Mouse (Mus musculus) spleen, postnatal 14 days (tissue): ENCODE results near the gene Fam107b.
A peak's percentile ranks its signal among the peaks of the same experiment; 100 is the strongest.

Source experiments
- DNase-seq, 2 experiments: peaks; one replicate each; pipeline ENCODE4 v3.0.0; 2021 to 2022; ENCODE audit warnings: low spot score in 2 of 2

The Fam107b gene

GRCm38 (mm10) chr2:3773089-3773488 is 202.8 kb downstream of the Fam107b start:
- no peak for DNase-seq

GRCm38 (mm10) chr2:3775569-3775968 is 205.3 kb downstream of the Fam107b start:
- DNase-seq: no peak

DNA sequence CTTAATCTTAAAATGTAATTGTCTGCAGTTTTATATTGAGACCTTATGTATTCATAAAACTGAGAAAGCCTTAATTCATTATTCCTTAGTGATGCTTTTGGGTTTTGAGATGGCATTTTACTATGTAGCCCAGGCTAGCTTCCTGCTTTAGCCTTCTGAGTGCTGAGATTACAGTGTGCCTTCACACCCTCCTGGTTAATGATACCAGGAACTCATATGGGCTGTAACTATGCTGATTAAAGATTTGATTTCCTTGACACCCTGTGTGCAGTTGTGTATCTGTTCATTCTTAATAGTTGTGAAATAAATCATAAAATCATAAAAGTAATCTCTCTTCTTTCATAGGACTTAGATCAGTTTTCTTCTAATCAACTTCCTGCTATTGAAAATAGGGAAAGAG is 205.8 kb downstream of the Fam107b start:
- DNase-seq: no peak

- DNase-seq: no peak
Observed at GRCm38 (mm10) chr2:3777696-3778095, 207.4 kb downstream of the Fam107b start.

DNA sequence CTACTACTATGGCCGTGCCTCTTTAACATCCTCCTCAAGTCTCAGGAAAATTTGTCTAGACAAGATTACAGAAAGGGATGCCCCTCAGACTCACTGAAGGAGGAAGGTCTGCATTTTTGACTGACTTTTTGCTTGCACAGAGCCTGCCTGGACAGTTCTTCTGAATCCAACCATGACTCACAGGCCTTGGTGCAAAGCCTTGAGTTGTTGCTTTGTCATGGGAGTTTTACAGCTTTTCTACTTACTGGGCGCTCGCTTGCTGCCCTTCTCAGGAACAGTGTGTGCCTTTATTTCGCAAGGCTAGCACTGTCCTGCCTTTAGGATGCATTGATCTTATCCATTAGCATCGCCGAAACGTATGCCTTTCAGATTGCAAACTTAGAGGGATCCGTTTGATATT is 215.3 kb downstream of the Fam107b start:
- no peak for DNase-seq

GRCm38 (mm10) chr2:3787752-3788423 is 217.6 kb downstream of the Fam107b start:
- no peak for DNase-seq

DNA sequence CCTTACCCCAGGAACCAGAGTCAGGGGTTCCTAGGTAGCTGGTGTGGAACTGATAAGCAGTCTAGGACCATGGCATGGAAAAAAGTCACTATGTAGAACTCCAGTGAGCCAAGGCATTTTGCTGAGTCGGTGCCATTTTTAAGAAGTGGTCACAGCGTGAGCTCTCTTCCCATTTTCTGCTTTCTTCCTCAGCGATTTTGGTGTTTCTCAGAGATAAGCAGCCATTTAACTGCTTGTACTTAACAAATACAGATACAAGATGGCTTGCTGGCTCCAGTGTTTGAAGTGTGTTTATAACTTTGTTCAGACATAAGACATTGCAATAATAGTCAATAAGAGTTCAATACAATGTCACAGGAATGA is 218.1 kb downstream of the Fam107b start:
- no peak for DNase-seq

DNA sequence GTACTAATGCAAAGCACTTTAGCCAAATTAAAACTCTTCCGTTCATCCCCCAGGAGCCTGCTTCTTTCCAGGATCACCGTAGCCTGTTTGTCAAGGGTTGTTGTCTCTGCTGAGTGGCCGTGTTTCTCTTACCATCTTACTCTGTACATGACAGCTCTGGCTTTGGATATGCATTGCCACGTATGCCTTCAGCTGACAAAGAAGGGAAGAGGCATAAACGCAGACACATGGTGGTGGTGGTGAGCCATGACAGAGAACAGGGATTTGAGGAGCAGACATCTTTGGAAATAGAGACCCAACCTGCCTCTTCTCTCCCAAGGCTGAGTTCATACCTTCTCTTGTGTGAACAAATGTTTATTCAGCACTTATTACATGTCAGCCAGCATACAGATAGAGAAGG is 226.3 kb downstream of the Fam107b start:
- DNase-seq: no peak

DNA sequence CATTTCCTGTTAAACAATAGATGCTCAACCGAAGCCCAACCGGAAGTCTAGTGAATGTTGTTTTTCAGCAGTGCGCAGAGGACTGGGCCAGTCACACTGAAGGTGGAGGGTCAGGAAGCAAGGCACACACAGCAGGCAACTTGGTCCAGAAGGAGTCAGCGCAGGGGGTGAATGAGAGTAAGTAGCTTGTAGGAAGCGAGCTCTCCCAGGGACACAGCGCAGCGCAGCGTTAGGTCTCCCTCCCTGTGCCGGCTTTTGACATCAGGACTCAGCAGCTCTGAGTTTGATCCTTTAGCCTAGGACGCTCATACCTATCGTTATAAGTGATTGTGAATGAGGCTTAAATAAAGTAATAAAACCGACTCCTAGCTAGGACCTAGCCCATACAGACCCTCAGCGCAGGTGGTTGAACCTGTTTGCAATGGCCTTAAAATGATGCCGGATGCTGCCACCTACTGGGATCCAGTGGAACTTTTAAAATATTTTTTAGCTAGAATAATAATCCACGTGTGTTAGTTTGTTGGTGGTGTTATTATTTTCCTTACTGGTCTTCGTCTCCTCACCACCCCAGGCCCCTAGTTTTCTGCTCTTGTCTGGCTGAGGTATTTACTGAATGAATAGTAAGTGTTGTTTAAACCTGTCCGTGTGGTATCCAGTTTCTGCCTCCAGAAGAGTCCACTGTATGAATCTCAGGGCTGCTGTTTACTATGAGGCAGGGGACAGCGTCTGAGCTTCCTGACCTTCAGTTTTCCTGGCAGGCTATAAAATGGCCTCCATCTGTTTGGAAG is 229.7 kb downstream of the Fam107b start:
- DNase-seq: peak in 1 of 2 experiments; percentile 25

GRCm38 (mm10) chr2:3800555-3800878 is 230.2 kb downstream of the Fam107b start:
- DNase-seq: no peak

DNA sequence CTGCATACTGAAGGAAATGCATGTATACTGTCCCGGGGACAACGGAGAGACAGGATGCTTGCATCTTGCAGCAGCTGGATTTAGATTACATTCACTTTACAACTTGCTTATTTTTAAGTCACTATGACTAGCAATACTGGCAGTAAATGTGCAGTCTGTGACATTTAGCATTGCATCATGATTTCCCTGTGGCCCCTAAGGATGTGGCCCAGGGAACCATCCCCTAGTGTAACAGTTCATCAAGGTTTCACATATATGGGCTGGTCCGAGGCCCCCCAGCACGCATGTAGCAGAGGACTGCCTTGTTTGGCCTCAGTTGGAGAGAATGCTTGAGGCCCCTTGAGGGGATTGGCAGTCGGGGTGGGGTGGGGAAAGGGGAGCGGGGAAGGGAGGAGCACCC is 235.5 kb downstream of the Fam107b start:
- no peak for DNase-seq

- DNase-seq: no peak
Observed at GRCm38 (mm10) chr2:3810321-3810720, 240.0 kb downstream of the Fam107b start.

- no peak for DNase-seq
Observed at GRCm38 (mm10) chr2:3816142-3816609, 245.9 kb downstream of the Fam107b start.

GRCm38 (mm10) chr2:3817626-3818025 is 247.3 kb downstream of the Fam107b start:
- no peak for DNase-seq

- DNase-seq: no peak
Observed at GRCm38 (mm10) chr2:3822483-3823455, 252.5 kb downstream of the Fam107b start.
